Mouse (Mus musculus): Measurements from ENCODE around the gene Mrpl11.
"Not testable (repeated sequence)": the region's sequence is repeated elsewhere in the genome, so short reads cannot be mapped to it uniquely, and the experiment has no call there.

Mrpl11 gene

DNA sequence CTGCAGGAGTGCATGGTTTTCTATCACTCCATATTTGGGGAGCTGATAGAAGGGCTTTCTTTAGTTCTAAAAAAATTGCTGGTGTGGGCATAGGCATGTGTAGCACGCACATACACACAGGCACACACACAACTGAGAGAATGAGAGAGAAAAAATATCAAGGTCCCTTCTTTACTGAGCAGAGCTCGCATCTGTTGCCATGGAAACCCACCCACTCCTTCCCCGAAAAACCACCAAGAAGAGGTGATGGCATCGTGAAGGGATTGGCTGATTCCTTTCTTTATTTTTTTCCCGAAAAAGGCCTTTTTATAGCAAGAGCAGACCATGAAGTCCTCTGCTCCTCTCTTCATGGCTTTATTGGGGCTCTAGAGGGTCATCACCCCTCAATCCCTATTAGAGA lies 32.1 kb downstream of the Mrpl11 start:
- peak; percentile 9 for DNase-seq

DNA sequence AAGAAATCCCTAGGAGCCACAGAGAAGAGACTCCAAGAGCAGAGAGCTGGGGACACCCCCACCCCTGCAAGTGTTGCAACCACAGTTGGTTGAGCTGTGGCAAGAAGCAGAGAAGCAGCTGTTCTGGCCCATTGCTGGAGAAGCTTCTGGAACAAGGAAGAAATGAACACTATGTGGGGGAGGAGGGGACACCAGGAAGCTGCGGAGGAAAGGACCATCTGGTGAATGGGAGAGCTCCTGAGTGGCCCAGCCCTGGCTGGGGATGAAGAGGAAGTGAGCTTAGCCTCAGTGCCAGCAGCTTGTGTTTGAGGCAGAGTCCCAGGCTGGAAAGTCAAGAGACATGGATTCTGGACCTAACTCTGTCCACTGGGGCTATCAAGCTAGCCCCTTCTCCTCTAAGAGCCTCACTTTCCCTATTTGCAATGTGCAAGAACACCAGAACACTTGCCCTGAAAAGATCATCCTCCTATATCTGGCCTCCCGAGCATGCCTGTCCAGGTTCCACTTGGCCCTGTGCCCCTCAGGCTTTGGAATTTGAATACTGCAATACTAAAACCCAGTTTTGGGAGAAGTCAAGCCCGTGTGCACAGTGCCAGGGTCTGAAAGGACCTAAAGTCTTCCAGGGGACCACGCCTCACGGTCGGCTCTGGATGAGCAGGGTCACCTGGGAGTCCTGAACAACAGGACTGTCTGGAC lies 37.6 kb downstream of the Mrpl11 start:
- DNase-seq: peak; percentile 44

DNA sequence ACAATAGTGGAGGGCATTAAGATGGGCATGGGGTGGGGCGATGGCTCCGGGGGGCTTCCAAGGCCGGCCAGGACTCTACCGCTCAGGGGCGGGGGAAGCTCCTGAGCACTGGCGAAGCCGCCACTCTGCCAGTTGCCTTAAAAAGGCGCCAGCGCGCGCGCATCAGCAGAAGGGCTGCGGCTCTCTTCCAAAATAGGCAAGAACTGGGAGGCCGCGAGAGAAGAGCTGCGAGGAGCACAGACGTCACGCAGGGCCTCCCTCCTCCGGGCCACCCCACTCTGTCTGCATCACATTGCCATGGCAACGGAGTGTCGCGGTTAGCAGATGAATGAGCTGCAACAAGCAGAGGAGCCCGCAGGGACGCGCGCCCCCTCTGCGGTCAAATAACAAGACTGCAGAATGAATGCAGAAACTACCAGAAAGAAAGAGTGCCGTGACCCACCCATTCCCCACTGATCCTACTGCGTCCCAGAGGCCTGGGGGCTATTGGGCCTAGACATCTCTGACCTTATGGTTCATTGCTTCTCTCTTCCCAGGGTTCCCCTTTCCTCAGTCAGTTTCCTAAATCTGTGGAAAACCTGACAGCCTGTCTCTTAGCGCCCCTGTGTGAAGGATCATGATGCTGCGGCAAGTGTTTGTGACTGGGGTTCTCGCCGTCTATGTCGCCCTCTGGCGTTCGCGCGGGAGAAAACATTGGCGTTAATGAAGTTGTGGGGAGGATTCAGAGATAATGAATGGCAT lies 39.9 kb downstream of the Mrpl11 start:
- peak; percentile 87 for DNase-seq

DNA sequence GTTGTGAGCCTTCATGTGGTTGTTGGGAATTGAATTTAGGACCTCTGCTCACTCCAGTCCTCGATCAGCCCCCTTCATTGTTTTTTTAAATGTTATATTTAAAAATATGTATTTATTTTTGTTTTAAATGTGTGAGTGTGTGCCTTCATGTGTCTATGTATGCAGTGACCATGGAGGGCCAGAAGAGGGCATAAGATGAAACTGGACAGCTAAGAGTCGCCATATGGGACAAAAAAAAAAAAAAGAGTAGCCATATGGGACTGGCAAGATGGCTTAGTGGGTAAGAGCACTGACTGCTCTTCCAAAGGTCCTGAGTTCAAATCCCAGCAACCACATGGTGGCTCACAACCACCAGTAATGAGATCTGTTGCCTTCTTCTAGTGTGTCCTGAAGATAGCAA lies 41.7 kb downstream of the Mrpl11 start:
- not testable (repeated sequence) for DNase-seq

DNA sequence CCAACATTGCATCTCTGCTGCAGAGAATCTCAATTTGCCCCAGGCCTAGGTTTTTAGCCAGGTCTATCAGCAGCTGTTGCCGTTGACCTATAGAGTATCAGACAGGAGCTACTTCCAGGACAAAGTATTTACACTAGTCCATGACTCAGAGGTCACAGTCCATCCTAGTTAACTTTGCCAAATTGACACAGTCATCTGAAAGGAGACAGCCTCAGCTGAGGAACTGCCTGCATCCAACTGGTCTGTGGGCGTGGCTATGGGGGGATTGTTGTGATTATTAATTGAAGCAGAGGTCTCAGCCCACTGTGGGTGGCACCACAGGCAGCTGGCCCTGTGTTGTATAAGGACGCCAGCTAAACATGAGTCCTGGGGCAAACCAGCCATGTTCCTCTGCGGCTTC lies 43.0 kb downstream of the Mrpl11 start:
- DNase-seq: no peak

DNA sequence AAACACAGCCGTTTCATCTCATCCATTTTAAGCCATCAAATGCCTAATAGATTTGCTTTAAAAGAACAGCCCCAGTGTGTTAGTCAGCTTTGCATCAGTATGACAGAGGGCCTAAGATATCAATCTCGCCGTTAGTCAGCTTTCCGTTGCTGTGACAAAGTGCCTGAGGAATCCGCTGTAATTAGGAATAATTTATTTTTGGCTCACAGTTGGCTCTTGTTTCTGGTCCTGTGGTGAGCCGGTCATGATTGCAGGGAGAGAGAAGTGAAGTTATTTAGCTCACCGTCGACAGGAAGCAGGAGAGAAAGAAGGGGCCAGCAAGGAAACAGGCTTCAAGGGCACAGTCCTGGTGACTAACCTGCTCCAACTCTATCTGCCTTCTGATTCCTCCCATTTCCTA lies 51.2 kb downstream of the Mrpl11 start:
- no peak for DNase-seq

DNA sequence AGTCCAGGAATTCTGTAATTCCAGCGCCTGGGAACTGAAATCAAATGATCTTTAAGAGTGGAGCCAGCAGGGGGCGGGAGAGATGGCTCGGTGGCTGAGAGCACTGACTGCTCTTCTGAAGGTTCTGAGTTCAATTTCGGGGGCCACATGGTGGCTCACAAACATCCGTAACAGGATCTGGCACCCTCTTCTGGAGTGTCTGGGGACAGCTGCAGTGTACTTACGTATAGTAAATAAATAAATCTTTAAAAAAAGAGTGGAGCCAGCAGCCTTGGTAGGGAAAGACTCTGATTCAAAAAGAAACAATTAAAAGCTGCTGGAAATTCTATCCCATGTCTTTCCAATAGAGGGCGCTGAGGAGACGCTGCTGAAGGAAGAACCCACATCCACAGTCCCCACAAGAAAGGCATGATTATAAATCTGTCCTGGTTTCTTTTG lies 53.0 kb downstream of the Mrpl11 start:
- DNase-seq: peak; percentile 56

DNA sequence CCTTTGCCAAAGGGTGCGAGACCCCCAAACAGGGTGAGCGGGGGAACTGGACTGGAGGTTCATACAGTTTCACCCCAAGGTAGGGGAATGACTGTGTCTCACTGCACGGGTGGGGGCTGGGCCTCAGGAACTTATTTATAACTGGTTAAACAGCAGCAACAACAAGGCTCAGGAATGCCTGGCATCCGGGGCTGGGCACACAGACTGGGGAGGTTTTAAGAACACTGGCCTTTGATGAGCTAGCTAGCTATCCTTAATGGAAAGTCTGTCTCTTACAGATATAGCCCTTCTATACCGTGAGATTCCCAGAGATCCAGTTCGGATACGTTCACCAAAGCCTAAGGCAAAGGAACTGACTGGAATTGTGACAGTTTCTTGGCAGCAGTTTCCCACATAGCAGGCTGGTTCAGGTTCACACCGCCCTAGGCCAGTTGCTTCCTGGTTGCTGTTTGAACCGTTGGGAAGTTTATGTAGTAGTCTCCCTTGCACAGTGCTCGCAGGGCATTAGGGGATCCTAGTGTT lies 54.3 kb downstream of the Mrpl11 start:
- DNase-seq: no peak
